Mouse (Mus musculus): Measurements from ENCODE around the gene Gm11020.
A peak's percentile ranks its signal among the peaks of the same experiment; 100 is the strongest.
"Not testable (repeated sequence)": the region's sequence is repeated elsewhere in the genome, so short reads cannot be mapped to it uniquely, and the experiment has no call there.

Gene Gm11020

GRCm38 (mm10) chr8:104321267-104321666, at the start of gene Gm11020:
TSS of gene Gm11020 (plus strand) at chr8:104321567.
- not testable (repeated sequence) for DNase-seq (ENCODE audit: low read depth, low spot score)

DNA sequence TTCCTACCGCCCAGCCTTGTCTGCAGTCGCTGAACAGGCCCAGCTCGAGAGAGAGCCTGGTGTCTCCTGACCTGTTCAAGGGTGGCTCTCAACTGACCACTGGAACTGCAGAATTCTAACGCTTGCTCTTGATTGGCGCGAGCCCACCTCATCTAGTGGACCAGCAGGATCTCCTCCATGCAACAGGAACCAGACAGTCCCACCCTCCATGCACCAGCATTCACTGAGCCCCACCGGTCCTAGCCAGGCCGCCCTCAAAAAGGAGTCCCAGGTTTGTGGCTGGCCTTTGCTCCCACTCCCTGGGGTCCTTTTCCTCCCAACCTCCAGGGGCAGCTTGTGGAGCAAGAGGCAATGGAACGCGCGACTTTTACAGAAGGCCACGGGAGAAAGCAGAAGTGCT, 28.3 kb upstream of the Gm11020 start, which contains the start of gene Cmtm2a:
Cmtm2a (minus strand) TSS at position 101 of the 400 bp plus-strand sequence.
- not testable (repeated sequence) for DNase-seq (ENCODE audit: low read depth, low spot score)

GRCm38 (mm10) chr8:104294396-104294795, 27.0 kb upstream of the Gm11020 start:
- DNase-seq (ENCODE audit: low read depth, low spot score): no peak

- not testable (repeated sequence) for DNase-seq (ENCODE audit: low read depth, low spot score)
Observed at GRCm38 (mm10) chr8:104301577-104301976, 19.8 kb upstream of the Gm11020 start.

DNA sequence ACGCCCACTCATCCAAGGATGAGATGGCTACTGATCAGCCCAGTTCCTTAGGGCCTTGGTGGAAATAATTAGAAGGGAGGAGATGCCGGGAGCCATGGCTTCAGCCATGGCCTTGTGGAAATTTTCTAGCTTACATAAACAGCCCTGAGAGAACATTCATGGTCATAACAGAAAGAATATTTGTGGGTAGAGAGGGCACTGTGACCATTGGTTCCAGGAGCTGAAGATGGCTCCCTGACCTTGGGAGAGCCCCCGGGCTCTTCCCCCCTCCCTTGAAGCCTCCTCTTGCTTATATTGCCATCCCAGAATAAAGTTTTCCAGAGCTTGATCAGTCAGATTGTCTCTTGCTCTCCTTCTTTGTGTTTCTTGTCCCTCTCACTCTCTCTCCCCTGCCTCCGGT, 18.8 kb upstream of the Gm11020 start:
- not testable (repeated sequence) for DNase-seq (ENCODE audit: low read depth, low spot score)

- DNase-seq (ENCODE audit: low read depth, low spot score): no peak
Observed at GRCm38 (mm10) chr8:104304962-104305361, 16.4 kb upstream of the Gm11020 start.

- not testable (repeated sequence) for DNase-seq (ENCODE audit: low read depth, low spot score)
Observed at GRCm38 (mm10) chr8:104308341-104308740, 13.0 kb upstream of the Gm11020 start.

DNA sequence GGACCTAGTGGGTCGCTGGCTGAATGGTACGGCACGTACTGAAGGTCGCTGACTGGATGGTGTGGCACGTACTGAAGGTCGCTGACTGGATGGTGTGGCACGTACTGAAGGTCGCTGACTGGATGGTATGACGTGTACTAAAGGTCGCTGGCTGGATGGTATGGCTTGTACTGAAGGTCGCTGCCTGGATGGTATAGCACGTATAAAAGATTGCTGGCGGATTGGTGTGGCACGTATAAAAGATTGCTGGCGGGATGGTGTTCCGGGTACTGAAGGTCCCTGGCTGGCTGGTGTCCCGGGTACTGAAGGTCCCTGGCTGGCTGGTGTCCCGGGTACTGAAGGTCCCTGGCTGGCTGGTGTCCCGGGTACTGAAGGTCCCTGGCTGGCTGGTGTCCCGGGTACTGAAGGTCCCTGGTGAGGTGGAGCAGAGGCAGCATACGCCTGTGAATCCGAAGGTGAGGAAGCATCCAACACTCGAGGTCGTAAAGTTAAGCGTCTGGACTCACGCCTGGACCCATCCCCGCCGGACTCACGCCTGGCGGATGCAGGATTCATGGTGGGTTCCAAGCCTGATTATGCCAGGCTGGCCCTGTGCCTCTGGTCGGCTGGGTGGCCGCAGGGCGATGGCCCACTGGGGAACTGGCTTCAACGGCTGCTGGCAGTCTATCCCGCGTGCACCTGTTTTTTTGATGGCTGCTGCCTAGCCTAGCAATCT, 11.8 kb upstream of the Gm11020 start, which contains the start of the genes Gm45711 and Cmtm1:
Gm45711 (minus strand) TSS at position 641 of the 715 bp plus-strand sequence.
Cmtm1 (minus strand) TSS at position 705 of the 715 bp plus-strand sequence.
- DNase-seq (ENCODE audit: low read depth, low spot score): not testable (repeated sequence)

DNA sequence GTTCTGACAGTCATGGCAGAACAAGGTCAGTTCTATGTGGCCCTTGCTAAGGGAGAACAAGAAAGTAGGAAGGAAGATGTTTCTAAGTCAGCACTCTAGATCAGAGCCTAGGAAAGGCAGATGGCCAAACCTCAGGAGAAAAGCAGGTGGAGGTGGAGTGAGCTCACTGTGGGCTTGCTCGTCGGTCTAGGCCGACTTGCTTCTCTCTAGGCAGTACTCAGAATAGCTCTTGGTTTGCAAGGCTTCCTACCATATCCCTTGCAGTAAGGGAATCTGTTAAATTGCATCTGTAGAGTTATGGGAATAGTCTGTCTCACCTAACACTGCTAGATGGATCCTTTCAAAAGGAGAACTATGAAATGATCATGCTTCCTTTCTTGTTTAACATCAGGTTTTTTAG, 9.3 kb upstream of the Gm11020 start:
- DNase-seq (ENCODE audit: low read depth, low spot score): not testable (repeated sequence)

- no peak for DNase-seq (ENCODE audit: low read depth, low spot score)
Observed at GRCm38 (mm10) chr8:104313311-104313710, 8.1 kb upstream of the Gm11020 start.

- not testable (repeated sequence) for DNase-seq (ENCODE audit: low read depth, low spot score)
Observed at GRCm38 (mm10) chr8:104321930-104322329, 563 bp downstream of the Gm11020 start, which contains the start of gene Cmtm2b. TSS of gene Cmtm2b (plus strand) at chr8:104322230.

DNA sequence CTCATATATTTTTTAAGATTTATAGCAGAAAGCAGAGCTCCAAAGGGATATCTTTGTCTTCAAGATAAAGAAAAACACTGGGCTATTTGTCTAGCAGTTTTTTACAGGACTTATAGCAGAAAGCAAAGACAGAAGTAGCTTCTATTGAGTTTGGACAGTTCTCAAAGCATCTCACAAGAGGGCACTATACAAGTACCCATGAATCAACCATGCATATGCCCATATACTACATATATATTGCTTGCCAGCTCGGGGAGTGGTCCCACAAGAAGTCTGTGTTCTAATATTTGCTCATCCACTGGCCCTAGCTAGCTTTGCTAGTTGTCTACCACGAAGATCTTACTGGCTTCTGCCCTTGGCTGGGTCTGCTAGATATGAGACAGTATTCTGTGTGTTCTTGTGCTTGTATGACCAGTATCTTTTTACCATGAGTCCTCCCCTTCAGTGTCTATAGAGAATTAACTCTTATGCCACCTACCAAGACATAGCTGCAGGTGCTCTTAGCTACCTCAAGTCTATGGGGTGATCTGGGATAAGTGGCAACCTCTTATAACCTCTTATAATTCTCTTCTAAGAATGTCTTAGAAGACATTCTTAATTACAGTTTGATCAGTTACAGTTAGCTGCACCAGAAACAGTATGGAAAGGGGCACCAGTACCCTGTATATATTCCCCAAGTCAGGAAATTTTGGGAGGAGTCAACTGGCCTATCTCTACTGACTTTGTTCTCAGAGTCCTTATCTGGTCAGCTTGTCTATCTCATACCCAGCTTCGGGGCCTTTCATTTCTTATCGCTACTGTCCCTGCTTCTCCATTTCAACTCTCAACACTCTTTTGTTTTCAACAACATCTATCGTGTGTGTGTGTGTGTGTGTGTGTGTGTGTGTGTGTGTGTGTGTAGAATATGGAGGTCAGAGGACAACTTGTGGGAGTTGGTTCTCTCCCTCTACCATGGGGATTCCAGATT, 11.6 kb downstream of the Gm11020 start:
- no peak for DNase-seq (ENCODE audit: low read depth, low spot score)

DNA sequence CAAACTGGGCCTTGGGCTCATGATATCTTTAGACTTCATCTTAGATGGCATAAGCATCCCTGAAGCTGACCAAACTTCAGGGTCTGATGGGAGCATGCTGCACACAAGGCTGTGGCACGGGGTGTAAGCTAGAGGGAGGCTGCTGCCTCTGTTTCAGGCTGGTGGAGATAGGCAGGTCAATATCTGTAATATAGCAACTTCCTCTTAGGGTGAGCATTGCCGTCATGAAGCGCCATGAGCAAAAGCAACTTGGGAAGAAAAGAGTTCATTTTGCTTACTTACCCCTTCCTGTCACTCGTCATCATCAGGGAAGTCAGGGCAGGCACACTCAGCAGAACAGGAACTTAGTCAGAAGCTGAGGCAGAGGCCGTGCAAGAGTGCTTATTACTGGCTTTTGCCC, 12.4 kb downstream of the Gm11020 start:
- no peak for DNase-seq (ENCODE audit: low read depth, low spot score)

- DNase-seq (ENCODE audit: low read depth, low spot score): no peak
Observed at GRCm38 (mm10) chr8:104334196-104334595, 12.8 kb downstream of the Gm11020 start.

DNA sequence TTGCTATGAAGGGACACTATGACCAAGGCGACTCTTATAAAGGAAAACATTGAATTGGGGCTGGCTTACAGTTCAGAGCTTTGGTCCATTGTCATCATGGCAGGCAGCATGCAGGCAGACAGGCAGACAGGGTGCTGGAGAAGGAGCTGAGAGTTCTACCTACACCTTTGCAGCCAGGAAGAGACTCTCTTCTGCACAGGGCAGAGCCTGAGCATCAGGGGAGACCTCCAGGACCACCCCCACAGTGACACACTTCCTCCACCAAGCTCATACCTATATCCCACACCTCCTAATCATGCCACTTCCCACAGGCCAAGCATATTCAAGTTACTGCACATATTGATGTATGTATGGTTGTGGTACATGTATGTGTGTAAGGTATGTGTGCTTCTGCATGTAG, 15.4 kb downstream of the Gm11020 start:
- DNase-seq (ENCODE audit: low read depth, low spot score): no peak

- DNase-seq (ENCODE audit: low read depth, low spot score): peak; percentile 49
Observed at GRCm38 (mm10) chr8:104337890-104338289, 16.5 kb downstream of the Gm11020 start.

DNA sequence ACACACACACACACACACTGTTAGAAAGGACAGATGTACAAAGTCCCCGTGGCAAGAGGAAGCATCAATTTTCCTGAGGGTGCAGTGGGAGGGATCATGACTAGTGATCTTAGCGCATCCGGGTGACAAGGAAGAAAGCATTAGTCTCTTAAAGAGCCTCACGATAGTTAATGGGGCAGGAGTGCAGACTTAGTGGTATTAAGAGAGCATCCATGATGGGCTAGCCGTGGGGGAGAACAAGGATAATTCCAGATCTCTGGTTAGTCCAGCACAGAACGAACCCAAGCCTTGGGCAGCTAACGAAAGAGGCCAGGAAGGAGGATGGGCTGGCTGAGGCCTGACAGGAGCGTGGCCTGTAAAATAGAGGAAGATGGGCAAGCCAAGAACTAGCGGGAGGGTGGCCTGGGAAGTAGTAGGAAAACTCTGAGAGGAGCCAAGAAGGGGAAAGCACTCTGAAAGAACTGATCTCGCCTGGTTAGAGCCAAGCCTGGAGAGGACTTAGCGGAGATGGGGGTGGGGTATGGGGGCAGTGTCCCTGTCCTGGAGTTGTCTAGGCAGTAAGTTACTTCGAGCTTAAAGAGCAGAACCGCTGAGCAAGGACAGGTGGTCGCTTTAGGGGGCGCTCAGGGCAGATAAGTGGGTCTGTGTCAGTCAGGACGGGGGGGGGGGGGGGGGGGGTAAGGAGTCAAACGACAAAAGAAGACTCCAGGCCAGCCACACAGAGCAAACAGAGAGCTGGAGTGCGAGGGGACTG, 18.0 kb downstream of the Gm11020 start, which contains the start of gene Cmtm3:
Cmtm3 (plus strand) TSS at position 182 of the 754 bp plus-strand sequence.
- peak; percentile 11 for DNase-seq (ENCODE audit: low read depth, low spot score)

GRCm38 (mm10) chr8:104339983-104340232, 18.5 kb downstream of the Gm11020 start:
- no peak for DNase-seq (ENCODE audit: low read depth, low spot score)

- peak; percentile 86 for DNase-seq (ENCODE audit: low read depth, low spot score)
Observed at GRCm38 (mm10) chr8:104340233-104341105, 19.1 kb downstream of the Gm11020 start.

GRCm38 (mm10) chr8:104341106-104341561, 19.8 kb downstream of the Gm11020 start:
- no peak for DNase-seq (ENCODE audit: low read depth, low spot score)
